Mouse (Mus musculus) brain, embryonic 14.5 days (tissue): ENCODE data around the gene Crtc3.

ENCODE experiments used
- CTCF ChIP-seq: fragments of 200-500 bp; IDR thresholded peaks from 2 replicates; pipeline ENCODE4 v1.5.1; 2012; ENCODE audit warnings: inconsistent platforms, mild to moderate bottlenecking, moderate library complexity, borderline replicate concordance; ENCODE audit not compliant: insufficient read depth, insufficient read length; ENCODE audit errors: extremely low read depth
- POLR2A ChIP-seq: fragments of 200-500 bp; IDR thresholded peaks from 2 replicates; pipeline ENCODE4 v1.6.1; 2012; ENCODE audit warnings: mild to moderate bottlenecking, inconsistent platforms, borderline replicate concordance; ENCODE audit not compliant: poor library complexity, insufficient read depth, insufficient read length, severe bottlenecking; ENCODE audit errors: extremely low read depth

- no peak for TF ChIP-seq POLR2A
- no peak for TF ChIP-seq CTCF
These were observed 28.1 kb downstream of the Crtc3 start for GRCm38 (mm10) chr7:80660619-80661018.
